Mouse (Mus musculus): ENCODE measurements around the gene Fyb.

DNA sequence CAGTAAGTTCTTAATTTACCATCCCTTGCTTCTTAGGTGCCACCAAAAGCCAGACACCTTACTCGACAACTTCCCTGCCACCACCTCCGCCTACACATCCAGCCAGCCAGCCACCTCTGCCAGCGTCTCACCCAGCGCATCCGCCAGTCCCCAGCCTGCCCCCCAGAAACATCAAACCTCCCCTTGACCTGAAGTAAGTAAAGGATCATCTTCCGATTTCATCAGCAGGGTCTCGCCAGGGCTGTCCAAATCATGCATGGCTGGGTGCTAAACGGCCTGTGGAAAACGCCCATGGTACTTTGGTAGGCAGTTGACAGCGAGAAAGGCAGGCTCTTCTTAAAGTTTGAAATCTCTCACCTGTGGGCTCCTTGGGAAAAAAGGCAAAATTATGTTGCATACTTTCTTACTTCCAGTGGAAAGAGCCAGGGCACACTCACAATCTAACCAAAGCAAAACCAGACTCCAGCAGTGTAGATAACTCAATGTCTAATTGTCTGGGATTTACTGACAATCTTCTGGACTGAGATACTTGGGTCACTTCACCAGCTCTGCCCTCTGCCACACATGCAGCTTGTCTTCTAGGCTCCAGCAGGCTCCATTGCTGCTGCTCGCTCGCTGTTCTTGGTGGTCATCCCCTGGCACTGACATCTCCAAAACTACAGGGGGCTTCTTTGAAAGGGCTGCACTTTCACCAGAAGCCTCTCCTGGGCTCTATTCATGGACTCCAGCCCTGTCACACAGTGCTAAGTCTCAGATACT, 97.1 kb downstream of the Fyb start:
- TF ChIP-seq CTCF (IDR thresholded peaks at IDR 0.05; ENCODE audit: control insufficient read depth, insufficient read depth, insufficient read length) = no peak
- no peak for TF ChIP-seq CEBPB (IDR thresholded peaks at IDR 0.05; ENCODE audit: low read depth)
